Mouse (Mus musculus) heart, embryonic 16.5 days (tissue): ENCODE results near the gene Enpp1. TPM values are rescaled to one million over a fixed set of nuclear protein-coding genes. Genes with fewer than 3 reads are reported as not detected.

Experiments
- ATAC-seq: fragments of 200-750 bp; cut with Nextera tagmentation; replicated peaks from 2 replicates; pipeline ENCODE4 v1.8.0; 2017; ENCODE audit warnings: moderate number of reproducible peaks; ENCODE audit not compliant: insufficient read depth, low FRiP score; ENCODE audit errors: extremely low read depth
- H3K27ac ChIP-seq: fragments of 300-500 bp; sonication (generic); 2 replicates; pipeline ENCODE4 v1.5.1; 2014; ENCODE audit warnings: mild to moderate bottlenecking, low read length, control low read depth, moderate library complexity
- H3K27me3 ChIP-seq: fragments of 300-500 bp; sonication (generic); 2 replicates; pipeline ENCODE4 v1.6.1; 2014; ENCODE audit warnings: low read length, mixed read lengths; ENCODE audit not compliant: control insufficient read depth, insufficient read depth
- H3K36me3 ChIP-seq: fragments of 300-500 bp; sonication (generic); 2 replicates; pipeline ENCODE4 v1.6.1; 2014; ENCODE audit not compliant: control insufficient read depth, insufficient read depth
- H3K4me1 ChIP-seq: fragments of 300-500 bp; sonication (generic); 2 replicates; pipeline ENCODE4 v1.6.1; 2014; ENCODE audit warnings: low read length, mixed read lengths; ENCODE audit not compliant: control insufficient read depth, insufficient read depth
- H3K4me2 ChIP-seq: fragments of 300-500 bp; sonication (generic); 2 replicates; pipeline ENCODE4 v1.6.1; 2014; ENCODE audit warnings: low read depth, mild to moderate bottlenecking, control low read depth, low read length
- H3K4me3 ChIP-seq: fragments of 300-500 bp; sonication (generic); 2 replicates; pipeline ENCODE4 v1.5.1; 2014; ENCODE audit warnings: mild to moderate bottlenecking, control low read depth, low read length
- H3K9ac ChIP-seq: fragments of 300-500 bp; sonication (generic); 2 replicates; pipeline ENCODE4 v1.6.1; 2014; ENCODE audit warnings: low read length, control low read depth
- H3K9me3 ChIP-seq: fragments of 300-500 bp; sonication (generic); replicated peaks from 2 replicates; pipeline ENCODE4 v1.6.1; 2016; ENCODE audit warnings: low read length; ENCODE audit not compliant: control insufficient read depth
- WGBS: fragments of 180-500 bp; shearing (Covaris S2); extraction: QIAGEN DNeasy Blood & Tissue Kit; methylation state at CpG from one replicate; pipeline ENCODE4 v1.1.7; 2014; 5-methylcytosine and 5-hydroxymethylcytosine counted together
- polyA plus RNA-seq: library from polyadenylated mRNA; unstranded; fragments of >200 nt; fragmentation: Nextera tagmentation; extraction: Ambion mirVana; gene quantifications from 2 replicates; pipeline ENCODE4 v1.2.1, GENCODE M21; 2015

The Enpp1 gene
- polyA plus RNA-seq, 1 experiment from 2014 or later = 3.9 TPM

GRCm38 (mm10) chr10:24645169-24645568, 66.8 kb downstream of the Enpp1 start:
- no peaks in the 10 kb centered on the region for H3K27me3 ChIP-seq
- H3K4me2 ChIP-seq = no peak overlapping the region
- H3K4me3 ChIP-seq = no peak overlapping the region
- no peak overlapping the region for H3K27ac ChIP-seq
- ATAC-seq = no peak
- no peaks in the 10 kb centered on the region for H3K36me3 ChIP-seq
- WGBS = 79% methylated on average over 8 of the region's 8 CpGs
- H3K4me1 ChIP-seq = no peaks in the 10 kb centered on the region
- H3K9ac ChIP-seq = no peak overlapping the region
- H3K9me3 ChIP-seq = no peaks in the 10 kb centered on the region

- ATAC-seq = no peak
- Histone ChIP-seq H3K4me1 (peaks cover 7% of the 10 kb centered on the region; the same call in 1 of the 2 replicates), H3K27me3 (no peaks in the 10 kb centered on the region; the same call in 1 of the 2 replicates), H3K9ac (no peak overlapping the region), H3K36me3 (no peaks in the 10 kb centered on the region), H3K4me3 (no peak overlapping the region), H3K4me2 (no peak overlapping the region), H3K27ac (no peak overlapping the region), H3K9me3 (no peaks in the 10 kb centered on the region)
- 73% methylated on average over 11 of the region's 11 CpGs for WGBS
These were observed 69.0 kb downstream of the Enpp1 start for GRCm38 (mm10) chr10:24642796-24643580.

GRCm38 (mm10) chr10:24641416-24642140, 70.4 kb downstream of the Enpp1 start:
- Histone ChIP-seq H3K27me3 (no peaks in the 10 kb centered on the region; the same call in 1 of the 2 replicates), H3K4me1 (peaks cover 9% of the 10 kb centered on the region; the same call in 1 of the 2 replicates), H3K9ac (no peak overlapping the region), H3K4me3 (no peak overlapping the region), H3K4me2 (no peak overlapping the region), H3K27ac (no peak overlapping the region), H3K36me3 (no peaks in the 10 kb centered on the region), H3K9me3 (no peaks in the 10 kb centered on the region)
- no peak for ATAC-seq
- WGBS = 58% methylated on average over 14 of the region's 14 CpGs

GRCm38 (mm10) chr10:24640186-24640875, 71.6 kb downstream of the Enpp1 start:
- Histone ChIP-seq H3K27me3 (no peaks in the 10 kb centered on the region; the same call in 1 of the 2 replicates), H3K9ac (no peak overlapping the region), H3K4me1 (peaks cover 11% of the 10 kb centered on the region), H3K4me3 (no peak overlapping the region), H3K27ac (no peak overlapping the region), H3K9me3 (no peaks in the 10 kb centered on the region), H3K4me2 (no peak overlapping the region), H3K36me3 (no peaks in the 10 kb centered on the region)
- WGBS = 64% methylated on average over 6 of the region's 6 CpGs
- ATAC-seq = no peak

GRCm38 (mm10) chr10:24639596-24639995, 72.4 kb downstream of the Enpp1 start:
- H3K9ac ChIP-seq = no peak overlapping the region
- WGBS = 69% methylated on average over 7 of the region's 7 CpGs
- H3K4me1 ChIP-seq = peaks cover 18% of the 10 kb centered on the region
- H3K27ac ChIP-seq = no peak overlapping the region
- ATAC-seq = no peak
- no peaks in the 10 kb centered on the region; the same call in 1 of the 2 replicates for H3K27me3 ChIP-seq
- no peaks in the 10 kb centered on the region for H3K9me3 ChIP-seq
- no peak overlapping the region for H3K4me3 ChIP-seq
- H3K4me2 ChIP-seq = no peak overlapping the region
- H3K36me3 ChIP-seq = no peaks in the 10 kb centered on the region

- Histone ChIP-seq H3K36me3 (no peaks in the 10 kb centered on the region), H3K4me2 (no peak overlapping the region), H3K9ac (no peak overlapping the region), H3K4me3 (no peak overlapping the region), H3K27me3 (no peaks in the 10 kb centered on the region; the same call in 1 of the 2 replicates), H3K4me1 (peaks cover 20% of the 10 kb centered on the region), H3K9me3 (no peaks in the 10 kb centered on the region), H3K27ac (no peak overlapping the region)
- no peak for ATAC-seq
- 33% methylated on average over 10 of the region's 10 CpGs for WGBS
These were observed 73.5 kb downstream of the Enpp1 start for GRCm38 (mm10) chr10:24638306-24639070.

- ATAC-seq = no peak
- WGBS = 71% methylated on average over 2 of the region's 2 CpGs
- no peak overlapping the region for H3K4me3 ChIP-seq
These were observed 75.0 kb downstream of the Enpp1 start for GRCm38 (mm10) chr10:24636986-24637385.

GRCm38 (mm10) chr10:24635884-24636283, 76.1 kb downstream of the Enpp1 start:
- Histone ChIP-seq H3K4me1 (peaks cover 20% of the 10 kb centered on the region), H3K9me3 (no peaks in the 10 kb centered on the region), H3K4me3 (no peak overlapping the region), H3K4me2 (peak overlapping the region; percentile 8; the same call in 1 of the 2 replicates), H3K36me3 (no peaks in the 10 kb centered on the region), H3K27ac (peak overlapping the region; percentile 33; the same call in 1 of the 2 replicates), H3K27me3 (no peaks in the 10 kb centered on the region; the same call in 1 of the 2 replicates), H3K9ac (no peak overlapping the region)
- ATAC-seq = peak; percentile 25; the same call in 1 of the 2 replicates
- WGBS = 77% methylated on average over 10 of the region's 10 CpGs

More at GRCm38 (mm10) chr10:24636986-24637385, 75.0 kb downstream of the Enpp1 start:
- no peak overlapping the region for H3K27ac ChIP-seq
- H3K9ac ChIP-seq = no peak overlapping the region
- no peaks in the 10 kb centered on the region for H3K36me3 ChIP-seq
- peaks cover 20% of the 10 kb centered on the region for H3K4me1 ChIP-seq
- no peaks in the 10 kb centered on the region for H3K9me3 ChIP-seq
- H3K4me2 ChIP-seq = no peak overlapping the region
- H3K27me3 ChIP-seq = no peaks in the 10 kb centered on the region; the same call in 1 of the 2 replicates
